Mouse (Mus musculus) right cerebral cortex, adult 2 months (tissue): ENCODE data around the gene Alkbh2.
A peak's percentile ranks its signal among the peaks of the same experiment; 100 is the strongest.

ENCODE experiments used
- DNase-seq, 2 experiments: peaks; one replicate each; pipeline ENCODE4 v3.0.0; 2021 to 2022; ENCODE audit warnings: low spot score in 2 of 2

The Alkbh2 gene

DNA sequence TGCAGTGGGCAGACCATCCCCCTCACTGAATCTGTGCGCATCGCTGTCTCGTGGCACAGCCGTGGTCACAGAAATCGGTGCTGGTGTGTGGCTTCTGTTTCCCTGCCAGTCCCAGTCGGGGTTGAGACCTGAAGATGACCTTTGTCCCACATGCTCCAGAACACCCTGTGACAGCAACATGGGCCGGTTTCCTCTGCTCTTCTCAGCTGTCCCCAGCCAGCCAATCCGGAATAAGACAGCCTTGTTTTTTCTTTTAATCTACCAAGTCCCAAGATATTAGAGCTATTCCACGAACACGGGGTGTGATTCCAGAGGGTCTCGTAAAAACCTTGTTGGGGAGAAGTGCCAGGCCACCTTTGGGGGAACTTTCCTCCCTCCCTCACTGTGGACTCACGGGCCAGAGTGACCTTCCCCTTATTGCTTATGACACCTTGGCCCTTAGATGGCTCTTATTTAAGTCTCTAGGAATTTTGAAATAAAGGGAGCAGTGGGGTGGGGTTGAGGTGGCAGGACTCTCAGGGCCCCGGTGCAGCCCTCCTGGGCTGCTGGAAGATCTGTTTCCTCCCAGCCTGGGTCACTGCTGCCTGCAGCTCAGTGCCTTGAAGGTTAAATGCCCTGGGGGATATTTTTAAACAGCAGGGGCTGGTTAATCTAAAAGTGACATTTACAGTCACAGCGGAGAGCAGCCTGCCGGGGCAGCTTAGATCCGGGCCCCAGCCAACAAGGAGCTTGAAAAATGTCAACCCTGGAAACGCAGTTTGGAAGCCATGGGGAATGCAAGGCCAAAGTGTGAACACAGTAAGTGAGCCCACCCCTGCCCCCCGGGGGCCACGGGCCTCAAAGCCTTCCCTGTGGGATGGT lies 18.2 kb upstream of the Alkbh2 start, which contains the start of gene Acacb:
TSS of gene Acacb (plus strand) at position 508 of the 861 bp plus-strand sequence.
- no peak for DNase-seq

DNA sequence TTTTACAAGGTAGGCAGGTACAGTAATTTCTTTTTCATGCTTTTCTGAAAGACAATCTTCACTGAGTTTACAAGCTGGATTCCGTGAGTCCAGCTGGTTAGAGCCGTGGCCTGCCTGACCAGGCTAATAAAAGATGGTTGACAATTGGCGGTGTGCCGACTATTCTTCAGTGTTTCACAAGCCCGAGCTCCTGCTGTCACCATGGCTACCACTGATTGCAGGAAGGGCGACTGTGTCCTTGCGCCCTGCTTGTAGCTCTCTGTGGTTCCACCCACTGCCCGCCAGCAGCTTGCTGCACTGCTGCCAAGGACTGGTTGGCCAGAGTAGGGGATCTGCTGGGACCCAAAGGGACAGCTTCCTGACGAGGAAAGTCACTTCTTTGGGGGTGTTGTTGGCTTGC lies 11.2 kb upstream of the Alkbh2 start:
- DNase-seq, result peak; percentile 54 to 71

DNA sequence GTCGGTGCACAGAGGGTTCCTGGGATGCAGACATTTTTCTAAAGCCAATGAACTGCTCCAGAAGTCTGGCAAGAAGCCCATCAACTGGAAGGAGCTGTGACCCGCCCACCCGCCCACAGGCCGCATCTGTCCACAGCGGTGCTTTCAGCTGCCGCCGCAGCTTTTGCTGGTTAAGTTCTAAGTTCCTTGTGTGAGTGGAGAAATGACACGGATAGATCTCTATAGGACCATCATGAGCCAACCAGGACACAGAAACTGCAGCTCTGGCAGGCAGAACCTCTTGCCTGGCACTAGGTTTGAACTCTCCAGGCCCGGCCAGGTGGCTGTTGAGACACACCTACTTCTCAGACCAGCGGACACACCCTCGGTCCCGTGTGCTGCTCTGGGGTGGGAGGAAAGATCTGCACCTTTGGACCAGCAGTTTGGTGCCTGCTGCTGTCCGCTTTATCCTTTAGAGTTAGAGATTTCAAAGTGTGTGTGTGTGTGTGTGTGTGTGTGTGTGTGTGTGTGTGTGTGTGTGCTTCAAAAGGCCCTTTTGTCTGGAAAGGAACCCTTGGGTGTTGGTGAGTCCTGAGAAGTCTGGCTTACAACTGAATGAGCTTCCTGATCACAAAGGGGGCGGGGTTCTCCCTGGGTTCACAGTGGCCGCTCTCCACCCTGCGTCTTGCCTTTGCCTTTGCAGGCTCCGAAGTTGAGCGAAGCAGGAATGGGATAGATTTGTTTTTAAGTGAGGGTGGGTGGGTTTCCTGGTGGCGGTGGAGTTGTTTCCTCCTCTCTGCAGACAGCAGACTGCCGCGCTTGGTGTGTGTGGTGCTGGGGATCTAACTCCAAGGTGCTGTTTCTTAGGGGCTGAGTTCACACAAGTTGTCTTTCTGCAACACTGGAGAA lies 10.5 kb upstream of the Alkbh2 start:
- DNase-seq, result no peak

DNA sequence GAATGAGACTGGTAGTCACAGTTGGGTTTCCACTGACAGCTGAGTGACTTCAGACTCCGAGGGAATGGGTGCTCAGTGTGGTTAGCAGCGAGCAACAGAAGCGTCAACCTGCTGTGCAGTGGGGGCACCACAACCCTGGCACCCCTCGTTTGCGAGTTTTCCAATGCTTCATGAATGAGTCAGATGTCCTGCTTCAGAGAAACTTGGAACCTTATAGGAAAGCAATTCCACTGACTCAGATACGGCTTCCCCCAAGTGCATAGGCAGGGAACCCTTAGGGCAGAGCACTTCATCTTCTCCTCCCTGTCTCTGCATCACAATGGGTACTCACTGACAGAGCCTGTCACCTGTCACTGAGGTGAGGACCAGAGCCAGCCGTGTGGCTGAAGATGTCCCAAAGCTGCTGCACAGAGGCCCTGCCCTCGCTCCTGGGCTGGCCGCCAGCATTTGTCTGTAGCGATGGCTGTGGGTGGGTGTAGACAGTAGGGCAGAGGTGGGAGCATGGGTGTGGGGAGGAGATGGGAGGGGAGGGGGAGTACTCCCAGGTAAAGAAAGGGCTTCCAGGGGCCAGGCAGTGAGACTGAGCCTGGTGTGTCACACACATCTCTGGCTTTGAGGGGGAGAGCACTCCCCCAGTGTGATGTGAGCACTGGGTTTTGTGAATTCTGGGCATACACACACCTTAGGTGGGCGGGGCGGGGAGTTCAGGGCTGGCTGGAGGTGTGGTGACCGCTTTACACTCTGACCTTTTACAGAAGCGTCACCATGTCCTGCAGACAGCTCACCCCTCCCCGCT lies 9.7 kb upstream of the Alkbh2 start:
- no peak for DNase-seq

DNA sequence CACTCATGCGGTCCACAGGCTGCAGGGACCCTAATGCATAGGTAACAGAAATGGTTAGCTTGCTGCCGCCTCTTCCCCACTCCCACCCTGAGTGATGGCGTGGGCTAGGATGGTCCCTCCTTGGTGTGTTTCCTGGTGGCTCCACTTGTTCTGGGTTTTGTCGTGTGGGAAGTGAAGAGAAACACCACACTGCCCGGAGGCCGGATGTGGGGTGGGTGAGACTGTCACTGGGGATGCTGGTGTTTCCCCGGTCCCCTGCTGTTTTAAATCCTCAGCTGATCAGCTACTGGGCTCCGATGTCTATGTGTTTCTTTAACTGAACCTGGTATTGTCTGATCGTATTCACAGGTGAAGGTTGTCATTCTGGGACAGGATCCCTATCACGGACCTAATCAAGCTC lies 7.5 kb upstream of the Alkbh2 start:
- DNase-seq, result no peak

DNA sequence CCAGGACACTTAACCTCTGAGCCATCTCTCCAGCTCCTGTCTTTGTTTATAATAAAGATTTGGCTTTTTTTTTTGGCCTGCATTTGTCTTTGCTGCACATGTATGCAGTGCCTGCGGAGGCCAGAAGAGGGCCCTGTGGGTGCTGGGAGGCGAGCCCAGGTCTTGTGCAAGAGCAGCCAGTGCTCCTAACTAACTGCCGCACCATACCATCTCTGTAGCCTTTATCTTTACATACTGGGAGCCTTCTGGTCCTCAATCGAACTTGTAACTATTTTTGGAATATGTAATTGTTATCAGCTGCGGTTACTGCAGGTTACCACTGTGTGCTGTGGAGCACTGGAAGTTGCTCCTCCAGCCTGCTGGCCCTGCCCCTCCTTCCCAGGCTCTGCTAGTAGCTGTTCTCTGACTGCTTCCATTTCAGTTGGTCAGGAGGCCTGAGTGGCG lies 6.1 kb upstream of the Alkbh2 start:
- peak in 1 of 2 experiments; percentile 46 for DNase-seq

DNA sequence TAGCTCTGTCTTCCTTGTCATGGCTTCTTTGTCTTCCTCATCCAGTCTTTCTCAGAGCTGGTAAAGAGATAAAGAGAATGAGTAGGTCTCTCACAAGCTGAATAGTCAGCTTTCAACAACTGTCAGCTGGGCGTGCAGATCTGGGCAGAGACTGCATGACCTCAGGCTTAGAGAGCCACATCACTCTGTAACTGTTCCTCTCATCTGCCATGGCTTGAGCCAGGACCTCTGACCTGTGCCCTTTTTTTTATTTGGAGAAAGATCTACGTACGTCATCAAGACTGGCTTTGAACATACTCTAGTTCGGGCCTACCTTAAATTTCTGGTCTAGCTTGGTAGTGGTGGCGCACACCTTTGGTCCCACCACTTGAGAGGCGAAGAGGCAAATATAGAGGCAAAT lies 4.8 kb upstream of the Alkbh2 start:
- DNase-seq, result no peak

DNA sequence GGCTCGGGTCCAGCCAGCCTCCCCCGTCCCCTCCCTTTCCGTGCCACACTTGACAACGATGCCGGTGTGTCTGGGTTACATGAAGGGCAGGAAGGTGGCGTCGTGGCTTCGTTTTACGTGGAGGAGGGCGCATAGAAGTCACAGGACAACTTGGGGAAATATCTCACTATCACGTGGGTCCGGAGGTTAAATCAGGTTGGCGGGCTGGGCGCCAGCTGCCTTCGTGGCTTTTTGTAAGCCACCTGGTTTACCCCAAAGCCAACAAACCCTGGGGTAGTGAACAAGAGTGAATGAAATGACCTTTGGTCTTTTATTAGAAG lies 3.5 kb upstream of the Alkbh2 start:
- no peak for DNase-seq

DNA sequence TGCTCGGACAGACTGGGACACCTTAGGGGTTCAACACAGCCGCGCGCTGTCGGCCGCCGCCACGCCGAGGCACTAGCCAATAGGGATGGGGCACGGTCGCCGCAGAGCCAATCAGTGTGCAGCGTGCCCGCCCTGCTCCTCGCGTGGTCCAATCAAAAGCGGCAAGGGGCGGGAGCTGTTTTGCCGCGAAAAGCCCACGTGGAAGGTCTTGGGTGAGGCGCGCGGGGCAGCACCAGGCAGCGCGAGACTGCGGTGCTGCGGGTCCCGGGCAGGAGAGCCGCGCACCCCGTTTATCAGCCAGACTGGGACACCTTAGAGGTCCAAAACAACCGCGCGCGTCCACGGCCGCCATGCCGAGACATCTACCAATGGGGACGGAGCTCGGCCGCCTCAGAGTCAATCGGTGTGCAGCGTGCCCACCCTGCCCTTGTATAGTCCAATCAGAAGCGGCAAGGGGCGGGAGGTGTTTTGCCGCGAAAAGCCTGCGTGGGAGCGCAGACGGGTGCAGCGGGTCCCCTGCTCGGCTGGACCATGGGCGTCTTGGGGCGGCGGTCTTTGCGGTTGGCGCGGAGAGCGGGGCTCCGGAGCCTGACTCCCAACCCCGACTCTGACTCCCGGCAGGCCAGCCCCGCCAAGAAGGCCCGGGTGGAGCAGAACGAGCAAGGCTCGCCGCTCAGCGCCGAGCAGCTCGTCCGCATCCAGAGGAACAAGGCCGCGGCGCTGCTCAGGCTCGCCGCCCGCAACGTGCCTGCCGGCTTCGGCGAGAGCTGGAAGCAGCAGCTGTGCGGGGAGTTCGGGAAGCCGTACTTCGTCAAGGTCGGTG lies 2.9 kb upstream of the Alkbh2 start:
- DNase-seq, result peak; percentile 94 to 96

DNA sequence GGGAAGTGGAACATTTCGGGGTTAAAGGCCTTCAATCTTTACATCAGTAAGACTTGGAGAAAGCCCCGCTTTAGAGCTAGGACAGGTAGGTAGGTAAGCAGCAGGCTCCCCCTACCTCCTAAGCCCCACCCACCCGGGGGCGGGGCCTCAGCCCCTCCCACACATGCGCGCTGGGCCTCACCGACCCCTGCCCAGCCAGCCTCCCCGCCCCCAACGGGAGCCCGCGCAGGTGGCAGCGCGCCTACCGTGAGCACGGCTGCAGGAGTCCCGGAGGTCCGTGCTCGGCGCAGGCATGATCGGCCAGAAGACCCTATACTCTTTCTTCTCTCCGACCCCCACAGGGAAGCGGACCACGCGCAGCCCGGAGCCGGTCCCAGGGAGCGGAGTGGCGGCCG lies 2.2 kb upstream of the Alkbh2 start, which contains the start of gene Ung:
TSS of gene Ung (plus strand) at position 176 of the 395 bp plus-strand sequence.
- no peak for DNase-seq

DNA sequence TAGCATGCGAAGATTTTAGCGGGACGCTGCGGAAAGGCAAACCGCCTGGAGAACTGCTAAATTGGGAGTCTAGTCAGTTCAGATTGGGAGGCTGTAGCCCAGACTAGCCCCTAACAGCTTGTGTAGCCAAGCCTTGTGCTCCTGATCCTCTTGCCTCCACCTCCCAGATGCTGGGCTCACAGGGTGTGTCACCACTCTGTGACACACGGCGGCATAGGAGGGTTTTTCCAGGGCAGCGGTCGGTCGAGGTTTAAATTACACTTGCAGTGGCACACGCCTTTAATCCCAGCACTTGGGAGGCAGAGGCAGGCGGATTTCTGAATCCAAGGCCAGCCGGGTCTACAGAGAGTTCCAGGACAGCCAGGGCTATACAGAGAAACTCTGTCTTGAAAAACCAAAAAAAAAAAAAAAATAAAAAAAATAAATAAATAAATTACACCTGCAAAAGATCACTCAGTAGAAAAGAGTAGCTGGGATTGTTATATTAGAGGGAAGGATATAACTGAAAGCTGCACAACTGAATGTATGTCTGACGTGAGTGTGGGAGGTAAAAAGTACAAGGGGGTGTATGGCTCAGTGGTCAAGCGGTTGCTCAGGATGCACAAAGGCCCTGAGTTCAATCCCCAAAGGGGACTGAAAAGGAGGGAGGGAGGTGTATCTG lies 1.7 kb upstream of the Alkbh2 start:
- DNase-seq, result no peak

DNA sequence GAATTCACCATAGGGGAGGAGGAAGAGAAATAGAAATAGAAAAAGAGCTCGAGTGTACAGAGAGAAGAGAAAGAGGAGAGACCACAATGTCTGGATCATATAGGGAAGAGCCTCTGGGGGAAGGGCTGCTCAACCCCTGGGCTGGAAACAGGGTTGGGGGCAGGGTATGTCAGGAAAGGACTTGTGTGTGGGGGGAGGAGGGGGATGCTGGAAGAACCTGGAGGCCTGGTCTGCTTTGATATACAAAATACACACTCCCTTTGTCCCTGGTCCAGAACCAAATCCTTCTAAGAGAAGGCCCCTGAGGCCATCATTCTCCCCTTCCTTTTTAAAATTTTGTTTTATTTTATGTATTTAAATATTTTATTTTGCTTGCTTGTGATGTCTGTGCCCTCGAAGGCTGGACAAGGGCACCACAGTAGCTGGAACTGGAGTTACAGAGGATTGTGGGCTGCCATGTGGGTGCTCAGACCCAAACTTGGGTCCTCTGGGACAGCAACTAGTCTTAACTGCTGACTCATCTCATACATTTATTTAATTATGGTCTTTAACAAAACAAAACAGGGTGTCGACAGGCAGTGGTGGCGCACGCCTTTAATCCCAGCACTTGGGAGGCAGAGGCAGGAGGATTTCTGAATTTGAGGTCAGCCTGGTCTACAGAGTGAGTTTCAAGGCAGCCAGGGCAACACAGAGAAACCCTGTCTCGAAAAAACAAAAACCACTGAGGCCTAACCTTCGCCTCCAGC lies 1.3 kb downstream of the Alkbh2 start:
- no peak for DNase-seq

DNA sequence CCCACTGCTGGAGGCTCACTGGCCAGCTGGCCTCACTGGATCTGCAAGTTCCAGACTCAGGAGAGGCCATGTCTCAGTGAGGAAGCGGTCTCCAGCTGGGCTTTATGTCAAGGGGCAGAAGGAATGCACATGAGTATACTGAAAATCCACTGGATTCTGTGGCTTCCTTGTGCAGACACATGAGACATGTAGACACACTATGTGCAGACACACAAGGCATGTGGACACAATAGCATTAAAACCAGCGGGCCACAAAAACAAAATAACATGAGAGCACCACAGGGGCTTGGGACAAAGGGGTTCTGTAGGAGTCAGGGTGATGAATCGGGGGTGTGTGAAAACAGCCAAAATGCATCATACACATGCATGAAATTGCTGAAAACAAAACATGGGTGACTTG lies 2.0 kb downstream of the Alkbh2 start:
- DNase-seq, result no peak

DNA sequence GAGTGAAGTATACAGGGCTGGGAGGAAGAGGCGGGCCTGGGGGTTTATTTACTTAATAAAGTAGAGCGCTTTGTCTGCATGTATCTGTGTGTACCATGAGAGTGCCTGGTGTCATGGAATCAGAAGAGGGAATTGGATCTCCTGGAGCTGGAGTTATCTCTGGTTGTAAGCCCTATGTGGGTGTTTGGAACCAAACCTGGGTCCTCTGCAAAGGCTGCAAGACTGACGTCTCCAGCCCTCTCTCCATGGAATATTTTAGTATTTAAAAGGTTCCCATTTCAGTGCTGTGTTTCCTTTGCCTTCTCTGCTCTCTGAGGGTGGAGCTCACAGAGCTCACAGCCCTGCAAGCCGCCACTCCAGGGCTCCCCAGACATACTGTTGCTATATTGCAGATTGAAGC lies 8.2 kb downstream of the Alkbh2 start:
- no peak for DNase-seq

DNA sequence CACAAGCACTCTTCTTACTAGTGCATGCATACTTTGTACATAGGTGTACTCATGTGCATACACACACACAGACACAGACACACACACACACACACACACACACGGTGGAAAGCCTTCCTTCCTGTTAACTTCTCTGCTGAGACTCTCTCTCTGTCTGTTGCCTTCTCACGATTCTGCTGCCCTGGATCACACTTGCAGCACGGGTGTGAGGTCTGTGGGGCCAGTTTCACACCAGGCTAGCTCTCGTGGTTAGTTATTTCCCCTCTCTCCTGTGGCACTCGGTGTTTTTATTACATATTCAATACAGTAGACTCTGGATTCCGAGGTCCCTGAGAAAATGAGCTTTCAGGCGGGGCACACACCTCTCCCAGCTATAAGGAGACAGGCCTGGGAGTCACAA lies 11.4 kb downstream of the Alkbh2 start:
- no peak for DNase-seq

DNA sequence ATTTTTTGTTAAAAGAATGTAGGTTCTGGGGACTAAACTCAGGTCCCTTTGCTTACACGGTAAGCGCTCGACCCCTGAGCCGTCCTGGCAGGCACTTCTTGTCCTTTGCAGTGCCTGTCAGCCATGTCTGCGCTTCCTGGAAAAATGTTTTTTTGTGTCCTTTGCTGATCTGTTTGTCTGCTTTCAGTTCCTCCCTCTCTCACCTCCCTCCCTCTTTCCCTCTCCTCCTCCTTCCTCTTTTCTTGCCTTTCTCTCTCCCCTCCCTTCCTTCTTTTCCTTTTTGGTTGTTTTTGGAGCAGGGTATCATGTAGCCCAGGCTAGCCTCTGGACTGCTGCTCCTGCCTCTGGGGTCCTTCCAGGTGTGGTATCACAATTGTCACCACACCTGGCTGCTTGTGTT lies 13.0 kb downstream of the Alkbh2 start:
- no peak for DNase-seq

DNA sequence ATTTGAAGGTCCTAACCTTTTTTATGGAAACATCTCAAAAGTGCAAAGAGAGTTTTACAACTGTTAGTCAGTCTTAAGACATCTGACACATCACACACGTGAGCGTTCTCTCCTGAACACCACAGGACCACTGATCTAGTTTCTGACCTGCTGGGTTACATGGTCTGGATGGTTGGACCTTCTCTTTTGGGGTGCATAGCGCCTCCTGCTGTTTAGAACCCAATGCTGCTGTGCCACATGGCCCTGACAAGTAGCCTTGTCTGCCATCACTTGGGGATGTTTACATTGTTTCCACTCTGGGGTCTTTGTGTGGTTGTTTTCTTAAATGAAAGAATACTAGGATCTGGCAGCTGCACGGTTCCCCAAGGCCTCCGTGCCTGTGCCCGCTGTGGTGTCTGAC lies 14.7 kb downstream of the Alkbh2 start:
- no peak for DNase-seq

DNA sequence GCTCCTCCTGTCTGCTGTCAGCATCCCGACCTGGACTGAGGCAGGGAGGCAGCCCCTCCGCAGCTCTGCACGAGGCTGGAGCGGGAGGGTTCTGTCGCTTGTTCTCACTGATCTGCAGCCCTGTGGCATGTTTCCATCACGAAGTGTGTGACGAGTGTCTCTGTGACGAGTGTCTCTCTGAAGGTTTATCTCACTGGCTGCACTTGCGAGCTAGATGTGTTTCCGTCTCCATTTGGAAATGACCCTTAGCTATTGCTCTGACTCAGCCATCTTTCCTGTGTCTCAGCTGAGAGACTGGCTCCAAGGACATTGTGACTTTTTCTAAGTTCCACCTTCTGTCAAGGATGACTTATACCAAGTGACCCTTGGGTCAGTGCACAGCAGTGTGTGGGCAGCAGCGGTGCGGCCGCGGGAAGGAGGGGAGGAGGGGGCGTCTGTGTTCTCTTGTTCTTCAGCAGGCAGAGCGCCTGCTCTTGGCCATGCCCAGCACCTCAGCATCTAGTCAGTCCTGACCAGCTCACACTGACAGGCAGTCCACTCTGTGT lies 21.6 kb downstream of the Alkbh2 start:
- no peak for DNase-seq

DNA sequence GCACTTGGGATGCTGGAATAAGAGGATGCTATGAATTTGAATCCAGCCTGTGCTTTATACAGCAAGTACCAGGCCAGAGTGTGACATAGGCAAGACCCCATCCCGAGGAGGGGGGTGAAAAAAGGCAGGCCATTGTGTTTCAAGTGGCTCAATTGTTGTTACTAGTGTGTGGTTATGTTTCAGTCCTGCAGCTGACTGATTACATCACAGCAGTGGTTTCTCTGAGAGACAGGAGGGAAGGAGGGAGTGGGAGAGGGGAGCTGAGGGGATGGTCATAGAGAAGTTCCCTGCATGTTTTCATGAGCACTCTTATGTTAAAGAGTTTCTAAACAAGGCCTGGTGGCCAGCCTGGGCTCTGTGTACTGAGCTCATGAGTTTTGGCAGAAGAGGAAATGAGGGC lies 25.2 kb downstream of the Alkbh2 start:
- DNase-seq, result no peak

DNA sequence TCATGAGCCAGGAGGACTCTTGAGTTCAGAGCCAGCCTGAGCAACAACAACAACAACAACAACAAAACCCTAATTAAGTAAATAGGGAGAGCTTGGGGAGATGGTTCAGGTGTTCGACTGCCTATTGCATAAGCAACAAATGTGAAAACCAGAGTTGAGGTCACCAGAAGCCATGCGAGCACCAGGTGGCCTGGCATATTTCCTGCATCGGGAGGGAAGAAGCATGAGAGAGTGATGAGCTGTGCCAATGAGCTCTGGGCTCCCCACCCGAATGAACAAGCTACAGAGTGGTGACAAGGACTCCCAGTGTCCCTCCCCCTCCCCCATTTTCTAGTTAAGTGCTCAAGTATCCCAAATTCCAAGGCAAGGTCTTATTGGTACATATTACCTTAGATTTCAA lies 26.1 kb downstream of the Alkbh2 start:
- DNase-seq, result no peak
